Mouse (Mus musculus) kidney, adult 2 months (tissue): Measurements from ENCODE around the gene D930020B18Rik.

ENCODE experiments used
- CTCF ChIP-seq: fragments of 200-500 bp; conservative IDR thresholded peaks from 2 replicates; pipeline ENCODE4 v1.5.1; 2011; ENCODE audit warnings: low read depth, mild to moderate bottlenecking, control low read depth, low read length, moderate library complexity, mixed read lengths; ENCODE audit not compliant: insufficient read depth, insufficient read length
- POLR2A ChIP-seq: fragments of 200-500 bp; IDR thresholded peaks from one replicate; pipeline ENCODE4 v1.6.1; 2011; ENCODE audit warnings: low read depth, low read length, control low read depth

DNA sequence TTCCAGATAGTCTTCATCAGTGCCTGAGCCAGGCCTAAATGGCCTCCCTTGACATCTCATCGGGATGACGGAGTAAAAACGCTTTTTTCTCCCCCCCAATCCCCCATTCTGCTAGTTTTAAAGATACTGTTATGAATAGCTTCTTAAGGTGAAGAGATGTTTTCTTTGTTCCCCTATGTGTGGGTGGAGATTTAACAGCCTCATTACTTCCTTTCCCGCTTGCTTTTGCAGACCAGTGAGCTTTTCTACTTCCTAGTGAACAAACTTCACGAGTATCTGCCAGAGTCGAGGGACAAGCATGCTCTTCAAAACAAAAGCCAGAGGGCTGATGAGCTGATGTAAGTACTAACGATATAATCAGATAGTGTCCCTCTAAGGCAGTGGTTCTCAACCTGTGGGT, 35.6 kb downstream of the D930020B18Rik start:
- TF ChIP-seq CTCF (no peak), POLR2A (no peak)
